Mouse (Mus musculus) brown adipose tissue, adult 24 weeks (tissue): ENCODE measurements around the gene Rundc3a. TPM values are rescaled to one million over a fixed set of nuclear protein-coding genes. Genes with fewer than 3 reads are reported as not detected.

Experiments used
- H3K27ac ChIP-seq: fragments of 200-500 bp; replicated peaks from 2 replicates; pipeline ENCODE4 v1.5.1; 2012; ENCODE audit warnings: low read depth, mild to moderate bottlenecking, low read length
- H3K4me1 ChIP-seq: fragments of 200-500 bp; 2 replicates; pipeline ENCODE4 v1.6.1; 2012; ENCODE audit warnings: low read length, mixed read lengths; ENCODE audit not compliant: control insufficient read depth, insufficient read depth, insufficient read length
- H3K4me3 ChIP-seq: fragments of 200-500 bp; 2 replicates; pipeline ENCODE4 v1.5.1; 2012; ENCODE audit warnings: low read depth, mild to moderate bottlenecking, low read length, moderate library complexity; ENCODE audit not compliant: insufficient read depth
- polyA plus RNA-seq: library from polyadenylated mRNA; stranded (reverse); fragments of >200 nt; gene quantifications from 2 replicates; pipeline ENCODE4 v1.2.4, GENCODE M21; 2012; ENCODE audit not compliant: missing spikeins, insufficient read depth, insufficient read length

The Rundc3a gene
- polyA plus RNA-seq, 1 experiment: not detected

DNA sequence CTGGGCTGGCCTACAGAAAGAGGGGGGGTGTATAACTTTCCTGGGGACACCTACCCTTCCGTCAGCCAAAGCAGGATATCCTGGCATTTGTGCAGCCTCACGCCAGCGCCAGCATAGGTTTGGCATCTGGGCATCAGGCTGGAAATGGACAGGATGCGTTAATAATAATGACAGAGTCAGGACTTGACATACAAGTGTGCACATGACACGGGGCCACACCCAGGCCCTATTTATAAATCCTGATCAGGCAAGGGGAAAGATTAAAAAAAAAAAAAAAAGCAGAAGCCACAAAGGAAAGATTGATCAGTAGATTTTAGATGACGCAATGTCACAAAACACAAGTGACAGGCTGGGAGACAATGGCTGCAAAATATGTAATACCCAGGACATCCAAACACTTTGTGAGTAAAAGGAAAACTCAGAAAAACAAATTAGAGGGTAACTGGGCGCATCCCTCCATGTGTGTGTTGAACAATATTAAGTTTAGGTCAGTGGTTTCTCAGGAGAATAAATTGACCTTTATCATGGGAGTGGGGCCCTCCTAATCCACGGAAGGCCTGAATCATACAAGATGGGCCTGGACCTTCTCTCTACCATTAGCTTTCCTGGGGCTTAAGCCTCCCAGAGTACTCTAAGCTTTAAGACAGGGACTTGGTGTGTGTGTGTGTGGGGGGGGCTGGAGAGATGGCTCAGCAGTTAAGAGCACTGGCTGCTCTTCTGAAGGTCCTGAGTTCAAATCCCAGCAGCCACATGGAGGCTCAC lies 32.5 kb downstream of the Rundc3a start:
- Histone ChIP-seq H3K4me3 (no peak overlapping the region), H3K27ac (peak overlapping the region; percentile 66)

DNA sequence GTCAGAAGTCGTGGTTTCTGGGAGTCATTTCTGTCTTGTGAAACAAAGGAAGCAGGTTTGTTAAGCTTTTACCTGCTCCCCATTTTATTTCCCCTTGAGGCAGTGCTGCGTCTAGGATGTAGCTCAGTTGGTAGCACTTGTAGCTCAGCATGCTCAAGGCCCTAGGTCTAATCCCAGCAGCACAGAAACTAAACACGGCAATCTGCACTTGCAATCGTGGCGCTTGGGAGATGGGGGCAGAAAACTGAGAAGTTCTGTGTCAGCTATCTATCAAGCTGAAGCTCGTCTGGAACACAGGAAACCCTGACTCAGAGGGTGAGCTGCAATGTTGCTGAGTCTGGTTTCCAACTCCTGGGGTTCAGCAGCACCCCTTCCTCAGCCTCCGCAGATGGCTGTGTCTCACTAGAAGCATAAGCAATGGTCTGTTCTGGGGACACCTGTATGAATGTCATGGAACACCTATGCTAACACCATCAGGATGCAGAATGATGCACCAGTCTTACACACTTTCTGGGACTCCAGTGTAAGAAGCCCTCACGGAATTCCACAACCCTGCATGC lies 35.9 kb downstream of the Rundc3a start:
- H3K4me3 ChIP-seq: peak overlapping the region; percentile 79

More for the DNA sequence above, 32.5 kb downstream of the Rundc3a start:
- H3K4me1 ChIP-seq: peaks cover 4% of the 10 kb centered on the region; the same call in 1 of the 2 replicates

DNA sequence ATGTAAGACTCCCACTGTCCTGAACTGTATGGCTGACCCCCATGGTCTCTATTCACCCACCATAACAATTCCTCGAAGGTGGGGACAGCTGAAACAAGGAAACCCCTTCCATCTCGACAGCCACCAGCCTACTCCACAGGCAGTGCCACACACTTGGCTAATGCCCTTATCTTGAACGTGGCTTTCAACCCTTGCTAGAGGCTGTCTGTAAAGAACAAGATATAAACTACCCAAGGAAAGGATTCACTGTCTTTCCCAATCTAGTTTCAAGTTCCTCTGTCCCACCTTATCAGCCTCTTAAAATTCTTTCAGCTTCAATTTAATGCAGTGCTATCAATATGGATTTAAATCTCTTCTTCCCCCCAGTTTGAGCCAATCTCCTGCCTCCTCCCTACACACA lies 36.3 kb downstream of the Rundc3a start:
- Histone ChIP-seq H3K27ac (peak overlapping the region; percentile 42), H3K4me1 (peaks cover 15% of the 10 kb centered on the region), H3K4me3 (peak overlapping the region; percentile 79)

More for the DNA sequence above, 35.9 kb downstream of the Rundc3a start:
- Histone ChIP-seq H3K27ac (peak overlapping the region; percentile 45), H3K4me1 (peaks cover 15% of the 10 kb centered on the region)

GRCm38 (mm10) chr11:102430121-102431017 lies 37.2 kb downstream of the Rundc3a start, which contains the start of gene Grn:
Gene Grn (plus strand): TSS chr11:102430315.
- H3K4me1 ChIP-seq: peaks cover 14% of the 10 kb centered on the region
- peak within 1 kb of the TSS; percentile 71 for H3K27ac ChIP-seq
- peak within 1 kb of the TSS; percentile 79 for H3K4me3 ChIP-seq

- peak overlapping the region; percentile 71 for H3K27ac ChIP-seq
- peaks cover 16% of the 10 kb centered on the region; the same call in 1 of the 2 replicates for H3K4me1 ChIP-seq
- peak overlapping the region; percentile 79 for H3K4me3 ChIP-seq
Measured at GRCm38 (mm10) chr11:102431018-102431645, 37.9 kb downstream of the Rundc3a start.

DNA sequence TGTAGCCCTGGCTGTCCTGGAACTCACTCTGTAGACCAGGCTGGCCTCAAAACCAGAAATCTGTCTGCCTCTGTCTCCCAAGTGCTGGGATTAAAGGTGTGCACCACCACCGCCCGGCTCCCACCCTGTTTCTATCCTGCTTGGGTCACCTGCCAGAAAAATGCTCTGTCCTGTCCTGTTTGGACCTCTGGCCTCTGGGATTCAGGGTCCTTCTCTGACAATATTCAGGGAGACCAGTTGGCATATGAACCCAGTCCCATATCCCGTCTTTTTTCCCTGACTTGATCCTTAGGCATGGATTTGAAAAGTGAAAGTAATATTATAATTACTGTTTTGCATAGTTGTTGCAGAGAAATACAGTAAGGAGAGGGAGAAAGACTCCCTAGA lies 38.5 kb downstream of the Rundc3a start:
- peaks cover 16% of the 10 kb centered on the region; the same call in 1 of the 2 replicates for H3K4me1 ChIP-seq
- H3K4me3 ChIP-seq: peak overlapping the region; percentile 53
- H3K27ac ChIP-seq: peak overlapping the region; percentile 51

GRCm38 (mm10) chr11:102432115-102432843 lies 39.1 kb downstream of the Rundc3a start:
- Histone ChIP-seq H3K4me1 (peaks cover 14% of the 10 kb centered on the region; the same call in 1 of the 2 replicates), H3K27ac (peak overlapping the region; percentile 51), H3K4me3 (peak overlapping the region; percentile 53)

- H3K4me1 ChIP-seq: peaks cover 14% of the 10 kb centered on the region; the same call in 1 of the 2 replicates
- H3K4me3 ChIP-seq: peak overlapping the region; percentile 53
- H3K27ac ChIP-seq: peak overlapping the region; percentile 52
Measured at GRCm38 (mm10) chr11:102432896-102433295, 39.7 kb downstream of the Rundc3a start.

DNA sequence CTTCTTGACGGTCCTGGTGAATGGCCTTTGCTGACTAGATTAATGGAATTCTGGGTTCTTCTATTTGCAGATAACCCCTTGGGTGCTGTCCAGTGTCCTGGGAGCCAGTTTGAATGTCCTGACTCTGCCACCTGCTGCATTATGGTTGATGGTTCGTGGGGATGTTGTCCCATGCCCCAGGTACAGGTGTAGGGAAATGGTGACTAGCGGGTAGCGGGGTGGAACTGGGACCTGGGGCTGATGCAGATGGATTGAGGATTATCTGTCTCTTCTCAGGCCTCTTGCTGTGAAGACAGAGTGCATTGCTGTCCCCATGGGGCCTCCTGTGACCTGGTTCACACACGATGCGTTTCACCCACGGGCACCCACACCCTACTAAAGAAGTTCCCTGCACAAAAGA lies 40.7 kb downstream of the Rundc3a start:
- H3K4me3 ChIP-seq: no peak overlapping the region
- H3K4me1 ChIP-seq: peaks cover 14% of the 10 kb centered on the region; the same call in 1 of the 2 replicates
- no peak overlapping the region for H3K27ac ChIP-seq

DNA sequence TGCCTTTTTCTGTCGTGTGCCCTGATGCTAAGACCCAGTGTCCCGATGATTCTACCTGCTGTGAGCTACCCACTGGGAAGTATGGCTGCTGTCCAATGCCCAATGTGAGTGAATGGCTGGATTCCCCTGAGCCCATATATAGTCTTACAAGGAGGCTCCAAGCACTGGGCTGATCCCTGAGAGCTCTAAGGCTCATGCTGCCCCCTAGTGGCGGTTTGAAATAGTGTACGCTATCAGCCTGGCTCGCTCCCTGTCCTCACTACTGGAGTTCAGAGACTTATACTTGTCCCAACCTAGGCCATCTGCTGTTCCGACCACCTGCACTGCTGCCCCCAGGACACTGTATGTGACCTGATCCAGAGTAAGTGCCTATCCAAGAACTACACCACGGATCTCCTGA lies 41.2 kb downstream of the Rundc3a start:
- Histone ChIP-seq H3K4me1 (peaks cover 14% of the 10 kb centered on the region; the same call in 1 of the 2 replicates), H3K4me3 (no peak overlapping the region), H3K27ac (no peak overlapping the region)

DNA sequence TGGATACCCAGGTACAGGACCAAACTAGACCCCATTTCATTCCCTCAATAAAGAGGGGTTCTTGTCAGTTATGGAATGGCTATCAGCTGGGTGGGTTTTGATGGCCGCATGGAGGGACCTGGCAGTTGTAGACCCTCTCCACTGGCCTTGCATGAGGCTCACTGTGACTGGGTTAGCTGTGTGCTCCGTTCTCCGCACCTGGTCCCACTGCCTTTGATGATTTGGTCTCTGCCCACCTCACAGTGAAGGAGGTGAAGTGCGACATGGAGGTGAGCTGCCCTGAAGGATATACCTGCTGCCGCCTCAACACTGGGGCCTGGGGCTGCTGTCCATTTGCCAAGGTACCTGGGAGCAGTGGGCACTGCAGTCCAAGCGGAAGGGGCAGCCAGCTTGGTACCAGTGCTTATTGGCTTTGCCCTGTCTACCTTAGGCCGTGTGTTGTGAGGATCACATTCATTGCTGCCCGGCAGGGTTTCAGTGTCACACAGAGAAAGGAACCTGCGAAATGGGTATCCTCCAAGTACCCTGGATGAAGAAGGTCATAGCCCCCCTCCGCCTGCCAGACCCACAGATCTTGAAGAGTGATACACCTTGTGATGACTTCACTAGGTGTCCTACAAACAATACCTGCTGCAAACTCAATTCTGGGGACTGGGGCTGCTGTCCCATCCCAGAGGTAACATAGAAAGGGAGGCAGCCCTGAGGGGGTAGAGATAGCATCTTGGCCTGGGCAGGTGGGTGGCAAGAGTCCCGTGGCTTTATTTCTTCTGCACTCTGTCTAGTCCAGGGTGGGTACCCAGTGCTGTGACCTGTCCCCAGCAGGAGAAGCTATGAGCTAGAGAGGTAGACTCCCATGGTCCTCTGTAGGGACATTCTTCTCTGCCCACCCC lies 41.9 kb downstream of the Rundc3a start:
- Histone ChIP-seq H3K4me1 (peaks cover 14% of the 10 kb centered on the region; the same call in 1 of the 2 replicates), H3K27ac (no peak overlapping the region), H3K4me3 (no peak overlapping the region)

GRCm38 (mm10) chr11:102435754-102436470 lies 42.7 kb downstream of the Rundc3a start:
- peaks cover 14% of the 10 kb centered on the region; the same call in 1 of the 2 replicates for H3K4me1 ChIP-seq
- H3K4me3 ChIP-seq: no peak overlapping the region
- H3K27ac ChIP-seq: peak overlapping the region; percentile 35

DNA sequence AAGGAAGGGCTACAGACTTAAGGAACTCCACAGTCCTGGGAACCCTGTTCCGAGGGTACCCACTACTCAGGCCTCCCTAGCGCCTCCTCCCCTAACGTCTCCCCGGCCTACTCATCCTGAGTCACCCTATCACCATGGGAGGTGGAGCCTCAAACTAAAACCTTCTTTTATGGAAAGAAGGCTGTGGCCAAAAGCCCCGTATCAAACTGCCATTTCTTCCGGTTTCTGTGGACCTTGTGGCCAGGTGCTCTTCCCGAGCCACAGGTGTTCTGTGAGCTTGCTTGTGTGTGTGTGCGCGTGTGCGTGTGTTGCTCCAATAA lies 43.2 kb downstream of the Rundc3a start:
- H3K27ac ChIP-seq: no peak overlapping the region
- peaks cover 11% of the 10 kb centered on the region; the same call in 1 of the 2 replicates for H3K4me1 ChIP-seq
- no peak overlapping the region for H3K4me3 ChIP-seq
